Comparison of ENCODE assay signal across 8 mouse cellular contexts in genomic region chr11:115381276-115381675, GRCm38 (mm10). TPM values are rescaled to one million over a fixed set of nuclear protein-coding genes. Genes with fewer than 3 reads are reported as not detected.
DNase-seq lines count a peak whose midpoint lies in the region; ATAC-seq and TF ChIP-seq lines count a peak whose summit lies in the region.

No protein-coding gene starts in this region.

- TF ChIP-seq CTCF in lung, embryonic 14.5 days (IDR thresholded peaks at IDR 0.05; ENCODE audit: low read depth), result no peak

- peak; percentile 44 for DNase-seq in lung, embryonic 14.5 days
- no peak for DNase-seq in lung, adult 18-20 months
- DNase-seq in forebrain, embryonic 10.5 days (ENCODE audit: extremely low spot score, low spot score), result no peak
- DNase-seq in limb, embryonic 10.5 days (ENCODE audit: low spot score), result peak; percentile 42
- DNase-seq in frontal cortex, postnatal 36 days (ENCODE audit: low spot score in 2 of 2), result no peak
- DNase-seq in layer of hippocampus, adult 8-10 months (ENCODE audit: low spot score in 2 of 2), result no peak
- no peak for DNase-seq in urinary bladder, postnatal 25 days (ENCODE audit: low spot score)

- H3K27me3 ChIP-seq in lung, embryonic 14.5 days (ENCODE audit: insufficient read depth, low read length), result no peaks in the 10 kb centered on the region
- H3K27me3 ChIP-seq in forebrain, embryonic 10.5 days (ENCODE audit: poor library complexity, severe bottlenecking), result peaks cover 7% of the 10 kb centered on the region
- peaks cover 20% of the 10 kb centered on the region for H3K27me3 ChIP-seq in limb, embryonic 10.5 days (ENCODE audit: low read depth, poor library complexity, severe bottlenecking)
- 0 out of 2 replicates have a peak, but pooled peaks cover 3% of the 10 kb centered on the region for H3K27me3 ChIP-seq in neural tube, embryonic 15.5 days (replicated peaks)

- peak overlapping the region; percentile 74 for H3K4me3 ChIP-seq in lung, embryonic 14.5 days (ENCODE audit: low read depth, low read length)
- H3K4me3 ChIP-seq in forebrain, embryonic 10.5 days, result peak overlapping the region; percentile 95
- peak overlapping the region; percentile 96 for H3K4me3 ChIP-seq in limb, embryonic 10.5 days
- H3K4me3 ChIP-seq in neural tube, embryonic 15.5 days (replicated peaks), result peak overlapping the region; percentile 72

- no peaks in the 10 kb centered on the region for H3K36me3 ChIP-seq in lung, embryonic 14.5 days (ENCODE audit: insufficient read depth)
- H3K36me3 ChIP-seq in forebrain, embryonic 10.5 days (replicated peaks), result peaks cover 11% of the 10 kb centered on the region; the same call in 1 of the 2 replicates
- H3K36me3 ChIP-seq in limb, embryonic 10.5 days, result 0 out of 2 replicates have a peak, but pooled peaks cover 3% of the 10 kb centered on the region
- no peaks in the 10 kb centered on the region for H3K36me3 ChIP-seq in neural tube, embryonic 15.5 days

- H3K4me1 ChIP-seq in lung, embryonic 14.5 days (ENCODE audit: insufficient read depth), result peaks cover 15% of the 10 kb centered on the region
- H3K4me1 ChIP-seq in forebrain, embryonic 10.5 days, result peaks cover 51% of the 10 kb centered on the region
- H3K4me1 ChIP-seq in limb, embryonic 10.5 days, result peaks cover 45% of the 10 kb centered on the region
- H3K4me1 ChIP-seq in neural tube, embryonic 15.5 days, result peaks cover 40% of the 10 kb centered on the region

- H3K27ac ChIP-seq in lung, embryonic 14.5 days (ENCODE audit: low read depth), result peak overlapping the region; percentile 87
- peak overlapping the region; percentile 98 for H3K27ac ChIP-seq in forebrain, embryonic 10.5 days
- H3K27ac ChIP-seq in limb, embryonic 10.5 days, result peak overlapping the region; percentile 99
- H3K27ac ChIP-seq in neural tube, embryonic 15.5 days (replicated peaks), result 0 out of 2 replicates have a peak overlapping the region, but pooled peaks have one; percentile 10

- no peak for ATAC-seq in lung, embryonic 14.5 days (ENCODE audit: insufficient read depth)
- ATAC-seq in neural tube, embryonic 15.5 days (ENCODE audit: low FRiP score), result no peak

- WGBS in lung, embryonic 14.5 days, result 10% methylated on average over 9 of the region's 9 CpGs
- 10% methylated on average over 9 of the region's 9 CpGs for WGBS in forebrain, embryonic 10.5 days
- WGBS in limb, embryonic 10.5 days, result 10% methylated on average over 9 of the region's 9 CpGs
- 17% methylated on average over 9 of the region's 9 CpGs for WGBS in neural tube, embryonic 15.5 days

- H3K4me2 ChIP-seq in lung, embryonic 14.5 days, result peak overlapping the region; percentile 85
- H3K4me2 ChIP-seq in neural tube, embryonic 15.5 days, result peak overlapping the region; percentile 88

- no peak overlapping the region; the same call in 1 of the 2 replicates for H3K9ac ChIP-seq in lung, embryonic 14.5 days
- no peak overlapping the region for H3K9ac ChIP-seq in neural tube, embryonic 15.5 days (replicated peaks)

- H3K9me3 ChIP-seq in lung, embryonic 14.5 days (ENCODE audit: low read depth, low read length), result no peaks in the 10 kb centered on the region
- peaks cover 6% of the 10 kb centered on the region; the same call in 1 of the 2 replicates for H3K9me3 ChIP-seq in forebrain, embryonic 10.5 days
- no peaks in the 10 kb centered on the region for H3K9me3 ChIP-seq in limb, embryonic 10.5 days (replicated peaks)
- no peaks in the 10 kb centered on the region for H3K9me3 ChIP-seq in neural tube, embryonic 15.5 days (replicated peaks)

RNA-seq across cellular contexts. Expression of gene Cdr2l, which starts 0.4 kb away (rescaled TPM):
- 17.7 and 19.8 TPM in 2 replicates for polyA plus RNA-seq in lung, embryonic 14.5 days (2014; fragmentation: Nextera tagmentation; extraction: Ambion mirVana)
- 21.1 and 21.8 TPM in 2 replicates for polyA plus RNA-seq in forebrain, embryonic 10.5 days (2016; fragmentation: Nextera tagmentation; extraction: Ambion mirVana)
- polyA plus RNA-seq in limb, embryonic 10.5 days (2016; fragmentation: Nextera tagmentation; extraction: Ambion mirVana), result 15.2 and 16.4 TPM in 2 replicates
- polyA plus RNA-seq in neural tube, embryonic 15.5 days (2015; fragmentation: Nextera tagmentation; extraction: Ambion mirVana), result 21.5 and 23.9 TPM in 2 replicates
- 10 to 100 TPM; 25.7 to 29.6 (median 25.9) TPM for total RNA-seq in layer of hippocampus, adult 8-10 months (2022)

RNA-seq across cellular contexts. Expression of gene Hid1, which starts 13.7 kb away (rescaled TPM):
- polyA plus RNA-seq in lung, embryonic 14.5 days (2014; fragmentation: Nextera tagmentation; extraction: Ambion mirVana), result 7.4 and 9.2 TPM in 2 replicates
- polyA plus RNA-seq in forebrain, embryonic 10.5 days (2016; fragmentation: Nextera tagmentation; extraction: Ambion mirVana), result 16.2 and 18.2 TPM in 2 replicates
- polyA plus RNA-seq in limb, embryonic 10.5 days (2016; fragmentation: Nextera tagmentation; extraction: Ambion mirVana), result 2.8 and 2.9 TPM in 2 replicates
- 49.5 and 55.6 TPM in 2 replicates for polyA plus RNA-seq in neural tube, embryonic 15.5 days (2015; fragmentation: Nextera tagmentation; extraction: Ambion mirVana)
- total RNA-seq in layer of hippocampus, adult 8-10 months (2022), result 100 to 1,000 TPM; 104 to 119 (median 117) TPM

RNA-seq across cellular contexts. Expression of gene Mrpl58, which starts 22.3 kb away (rescaled TPM):
- polyA plus RNA-seq in lung, embryonic 14.5 days (2014; fragmentation: Nextera tagmentation; extraction: Ambion mirVana), result 230 and 242 TPM in 2 replicates
- 275 and 277 TPM in 2 replicates for polyA plus RNA-seq in forebrain, embryonic 10.5 days (2016; fragmentation: Nextera tagmentation; extraction: Ambion mirVana)
- polyA plus RNA-seq in limb, embryonic 10.5 days (2016; fragmentation: Nextera tagmentation; extraction: Ambion mirVana), result 202 and 220 TPM in 2 replicates
- 175 and 183 TPM in 2 replicates for polyA plus RNA-seq in neural tube, embryonic 15.5 days (2015; fragmentation: Nextera tagmentation; extraction: Ambion mirVana)
- 100 to 1,000 TPM; 100 to 115 (median 105) TPM for total RNA-seq in layer of hippocampus, adult 8-10 months (2022)

RNA-seq across cellular contexts. Expression of gene Atp5h, which starts 38.5 kb away (rescaled TPM):
- polyA plus RNA-seq in lung, embryonic 14.5 days (2014; fragmentation: Nextera tagmentation; extraction: Ambion mirVana), result 817 and 850 TPM in 2 replicates
- 877 and 886 TPM in 2 replicates for polyA plus RNA-seq in forebrain, embryonic 10.5 days (2016; fragmentation: Nextera tagmentation; extraction: Ambion mirVana)
- 862 and 900 TPM in 2 replicates for polyA plus RNA-seq in limb, embryonic 10.5 days (2016; fragmentation: Nextera tagmentation; extraction: Ambion mirVana)
- polyA plus RNA-seq in neural tube, embryonic 15.5 days (2015; fragmentation: Nextera tagmentation; extraction: Ambion mirVana), result 949 and 1,025 TPM in 2 replicates
- 100 to 1,000 TPM; 450 to 501 (median 483) TPM for total RNA-seq in layer of hippocampus, adult 8-10 months (2022)

RNA-seq across cellular contexts. Expression of gene Kctd2, which starts 38.7 kb away (rescaled TPM):
- polyA plus RNA-seq in lung, embryonic 14.5 days (2014; fragmentation: Nextera tagmentation; extraction: Ambion mirVana), result 21.6 and 22.2 TPM in 2 replicates
- 8.9 and 10.3 TPM in 2 replicates for polyA plus RNA-seq in forebrain, embryonic 10.5 days (2016; fragmentation: Nextera tagmentation; extraction: Ambion mirVana)
- 13.6 and 18.3 TPM in 2 replicates for polyA plus RNA-seq in limb, embryonic 10.5 days (2016; fragmentation: Nextera tagmentation; extraction: Ambion mirVana)
- 19.0 and 22.4 TPM in 2 replicates for polyA plus RNA-seq in neural tube, embryonic 15.5 days (2015; fragmentation: Nextera tagmentation; extraction: Ambion mirVana)
- 10 to 100 TPM; 67.4 to 74.9 (median 71.2) TPM for total RNA-seq in layer of hippocampus, adult 8-10 months (2022)

Comparison
In these comparisons a context has a peak if more than half of its experiments do, and no peak if none do; other contexts are left out.
1. DNase-seq: peak in lung, embryonic 14.5 days (single experiment) and limb, embryonic 10.5 days (single experiment); none in lung, adult 18-20 months (0 of 2), forebrain, embryonic 10.5 days (single experiment), frontal cortex, postnatal 36 days (0 of 2), layer of hippocampus, adult 8-10 months (0 of 2) and urinary bladder, postnatal 25 days (single experiment).
2. H3K27ac ChIP-seq: peak in every context shown above with its lines; median percentile 99 in limb, embryonic 10.5 days; 98 in forebrain, embryonic 10.5 days; 87 in lung, embryonic 14.5 days; 10 in neural tube, embryonic 15.5 days.
3. Peak in every context shown above with its lines, with median percentiles within 50 percentile points of each other: H3K4me3 ChIP-seq.